Mouse (Mus musculus): ENCODE results near the gene 9930111J21Rik1.
"Not testable (repeated sequence)": the region's sequence is repeated elsewhere in the genome, so short reads cannot be mapped to it uniquely, and the experiment has no call there.

9930111J21Rik1 gene

DNA sequence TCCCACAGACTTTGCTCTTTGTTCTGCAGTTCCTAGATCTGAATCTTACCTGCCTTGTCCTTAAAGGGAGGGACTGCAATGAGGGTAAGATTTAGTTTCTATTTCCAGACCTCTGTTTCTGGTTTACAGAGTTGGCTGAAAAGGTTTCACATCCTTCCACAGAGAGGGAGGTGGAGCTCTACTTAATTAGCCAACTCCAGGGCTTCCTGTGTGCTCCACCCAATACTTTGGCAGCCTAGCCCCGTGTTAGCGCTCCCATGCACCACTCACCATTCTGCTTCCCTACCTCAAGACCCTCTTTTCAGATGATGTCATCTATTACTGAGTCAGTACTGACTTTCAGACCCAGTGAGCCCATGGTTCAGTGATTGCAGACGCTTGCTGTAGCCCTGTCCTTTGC, at the start of gene 9930111J21Rik1:
Gene 9930111J21Rik1 (minus strand): TSS at position 148 of the 400 bp plus-strand sequence.
- not testable (repeated sequence) for DNase-seq

- DNase-seq: not testable (repeated sequence)
Measured at GRCm38 (mm10) chr11:49012074-49012473, 32.9 kb upstream of the 9930111J21Rik1 start.

DNA sequence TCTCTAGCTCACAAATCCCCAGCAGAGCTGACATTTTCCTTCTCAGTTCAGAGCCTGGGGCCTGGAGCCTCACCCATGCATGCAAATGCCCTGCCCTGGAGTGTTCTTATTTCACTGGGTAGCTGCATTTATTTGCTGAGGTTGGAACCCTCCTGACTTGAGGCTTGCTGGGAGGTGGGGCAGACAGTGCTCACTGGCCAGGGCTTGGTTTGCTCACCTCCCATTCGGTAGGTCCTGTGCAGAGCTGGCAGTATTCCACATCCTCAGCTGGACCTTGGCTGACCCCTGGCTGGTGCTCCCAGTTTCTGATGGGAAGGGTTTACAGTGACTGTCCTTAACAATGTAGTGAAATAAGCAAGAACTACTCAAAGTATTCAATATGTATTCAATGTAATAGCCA, 27.6 kb upstream of the 9930111J21Rik1 start:
- DNase-seq: not testable (repeated sequence)

GRCm38 (mm10) chr11:49006317-49006716, 27.1 kb upstream of the 9930111J21Rik1 start:
- not testable (repeated sequence) for DNase-seq

GRCm38 (mm10) chr11:49000411-49000810, 21.2 kb upstream of the 9930111J21Rik1 start:
- not testable (repeated sequence) for DNase-seq

GRCm38 (mm10) chr11:48994018-48994417, 14.8 kb upstream of the 9930111J21Rik1 start, which contains the start of gene Tgtp1:
Gene Tgtp1 (minus strand): TSS chr11:48994172.
- not testable (repeated sequence) for DNase-seq

GRCm38 (mm10) chr11:48993296-48993695, 14.1 kb upstream of the 9930111J21Rik1 start:
- DNase-seq: not testable (repeated sequence)

DNA sequence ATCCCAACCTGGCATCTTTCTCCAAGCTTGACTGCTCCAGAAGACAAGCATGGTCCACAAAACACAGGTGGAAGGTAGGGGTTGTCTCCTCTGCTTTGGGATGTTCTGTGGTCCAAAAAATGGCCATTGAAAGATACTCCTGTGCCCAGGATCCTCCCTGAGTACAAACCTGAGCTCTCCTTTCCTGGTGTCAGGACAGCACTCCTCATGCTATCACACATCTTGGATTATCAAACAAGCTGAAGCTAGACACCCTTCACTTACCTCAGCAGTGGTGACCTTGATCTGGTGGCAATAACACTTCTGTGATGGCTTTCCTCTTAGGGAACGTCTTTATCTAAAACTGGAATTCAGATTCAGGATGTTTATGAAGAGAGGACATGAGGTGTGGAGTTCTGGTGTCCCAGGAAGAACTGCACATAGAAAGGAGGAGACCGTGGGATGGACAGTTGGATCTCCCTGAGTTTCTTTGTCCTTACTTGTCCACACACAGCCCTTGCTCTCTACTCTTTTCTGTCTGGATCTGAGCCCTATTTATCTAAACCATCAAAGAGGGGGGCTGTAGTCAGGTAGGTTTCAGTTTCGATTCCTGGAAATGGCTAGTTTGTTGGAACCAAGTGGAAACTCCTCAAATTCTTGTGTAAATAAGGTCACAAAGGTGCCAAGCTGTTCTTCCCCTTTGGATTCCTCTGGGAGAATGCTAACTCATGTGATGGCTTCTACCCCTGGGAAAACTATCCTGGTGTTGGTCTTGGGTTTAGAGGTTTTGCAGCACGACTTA, 12.7 kb upstream of the 9930111J21Rik1 start, which contains the start of gene Gm12185:
Gene Gm12185 (minus strand): TSS at position 487 of the 781 bp plus-strand sequence.
- not testable (repeated sequence) for DNase-seq

DNA sequence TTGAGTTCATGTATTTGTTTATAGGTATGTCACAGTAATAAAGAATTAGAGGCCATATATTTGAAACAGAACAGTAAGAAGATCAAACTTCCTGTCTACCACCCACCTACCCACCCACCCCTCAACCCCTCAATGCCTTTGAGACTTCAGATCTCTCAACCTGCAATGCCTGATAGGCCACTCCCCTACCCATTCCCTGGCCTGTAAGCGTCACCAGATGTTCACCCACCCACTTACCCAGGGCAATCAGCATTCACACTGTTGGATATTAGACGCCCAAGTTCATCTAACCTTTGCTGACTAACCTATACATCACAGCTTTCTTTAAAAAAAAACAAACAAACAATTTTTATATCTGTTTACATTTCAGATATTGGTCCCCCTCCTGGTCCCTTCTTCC, 10.8 kb upstream of the 9930111J21Rik1 start:
- not testable (repeated sequence) for DNase-seq

GRCm38 (mm10) chr11:48988219-48988618, 9.0 kb upstream of the 9930111J21Rik1 start:
- peak in 1 of 2 experiments; percentile 24 for DNase-seq

- not testable (repeated sequence) for DNase-seq
Measured at GRCm38 (mm10) chr11:48982848-48983247, 3.6 kb upstream of the 9930111J21Rik1 start.

DNA sequence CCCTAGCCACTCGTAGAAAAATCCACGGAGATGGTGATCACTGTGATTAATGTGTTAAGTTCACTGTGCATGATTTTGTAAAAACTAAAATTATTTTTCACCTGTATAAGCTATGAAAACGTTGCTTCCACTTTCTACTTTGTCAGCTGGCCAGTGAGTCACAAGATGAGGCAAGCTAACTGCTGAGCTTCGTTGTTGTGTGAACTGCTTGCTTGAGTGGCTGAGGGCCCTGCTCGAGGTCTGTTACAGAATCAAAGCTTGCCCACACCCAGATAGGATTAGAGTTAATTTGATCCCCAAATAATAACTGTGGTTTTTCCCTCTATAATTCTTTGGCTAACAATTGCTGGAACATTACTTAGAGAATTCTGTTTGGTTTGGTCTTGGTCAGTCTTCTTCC, 854 bp upstream of the 9930111J21Rik1 start:
- DNase-seq: not testable (repeated sequence)

DNA sequence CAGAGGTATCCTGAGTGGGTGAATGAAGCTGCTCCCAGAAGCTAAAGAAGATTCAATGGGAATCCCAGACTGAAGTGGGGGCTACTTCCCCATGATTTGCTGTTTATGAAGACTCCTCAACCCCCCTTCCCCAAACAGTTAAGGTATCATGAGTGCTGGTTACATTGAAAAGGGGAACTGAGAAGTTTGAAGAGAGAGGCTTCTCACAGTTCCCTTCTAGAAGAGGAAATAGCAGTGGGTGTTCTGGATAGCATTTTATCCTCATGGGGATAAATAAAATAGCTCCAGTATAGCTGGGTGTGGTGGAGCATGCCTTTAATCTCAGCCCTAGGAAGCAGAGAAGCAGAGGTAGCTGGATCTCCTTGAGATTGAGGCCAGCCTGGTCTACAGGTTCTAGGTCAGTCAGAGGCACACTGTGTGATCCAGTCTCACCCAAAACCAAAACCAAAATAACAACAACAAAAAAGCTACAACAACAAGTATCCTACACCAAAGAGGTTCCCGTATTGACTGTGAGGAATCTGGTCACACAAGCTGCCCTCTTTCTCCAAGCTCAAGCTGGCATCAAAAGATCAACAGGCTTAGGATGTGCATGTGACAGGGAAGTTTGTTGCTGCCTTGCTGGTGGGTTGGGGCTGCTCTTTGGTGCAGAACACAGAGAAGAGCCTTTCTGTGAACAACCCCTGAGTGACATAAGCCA, 808 bp downstream of the 9930111J21Rik1 start, which contains the start of gene Olfr56:
Gene Olfr56 (plus strand): TSS at position 650 of the 700 bp plus-strand sequence.
- DNase-seq: not testable (repeated sequence)

DNA sequence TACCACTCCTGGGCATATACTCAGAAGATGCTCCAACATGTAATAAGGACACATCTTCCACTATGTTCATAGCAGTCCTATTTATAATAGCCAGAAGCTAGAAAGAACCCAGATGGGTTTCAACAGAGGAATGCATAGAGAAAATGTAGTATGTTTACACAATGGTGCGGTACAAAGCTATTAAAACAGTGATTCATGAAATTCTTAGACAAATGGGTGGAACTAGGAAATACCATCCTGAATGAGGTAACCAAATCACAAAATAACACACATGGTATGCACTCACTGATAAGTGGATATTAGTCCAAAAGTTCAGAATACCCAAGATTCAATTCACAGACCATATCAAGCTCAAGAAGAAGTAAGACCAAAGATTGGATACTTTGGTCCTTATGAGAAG, 4.5 kb downstream of the 9930111J21Rik1 start:
- not testable (repeated sequence) for DNase-seq

GRCm38 (mm10) chr11:48946090-48946489, 33.1 kb downstream of the 9930111J21Rik1 start, which contains the start of gene Psme2b:
Gene Psme2b (minus strand): TSS chr11:48946190.
- DNase-seq: not testable (repeated sequence)

- not testable (repeated sequence) for DNase-seq
Measured at GRCm38 (mm10) chr11:48939286-48939685, 39.9 kb downstream of the 9930111J21Rik1 start.

- DNase-seq: not testable (repeated sequence)
Measured at GRCm38 (mm10) chr11:48935291-48935690, 43.9 kb downstream of the 9930111J21Rik1 start.

- not testable (repeated sequence) for DNase-seq
Measured at GRCm38 (mm10) chr11:48933923-48934322, 45.3 kb downstream of the 9930111J21Rik1 start.

GRCm38 (mm10) chr11:48933422-48933821, 45.8 kb downstream of the 9930111J21Rik1 start:
- not testable (repeated sequence) for DNase-seq

- not testable (repeated sequence) for DNase-seq
Measured at GRCm38 (mm10) chr11:48928068-48928467, 51.1 kb downstream of the 9930111J21Rik1 start.

- not testable (repeated sequence) for DNase-seq
Measured at GRCm38 (mm10) chr11:48926437-48926836, 52.8 kb downstream of the 9930111J21Rik1 start.

- not testable (repeated sequence) for DNase-seq
Measured at GRCm38 (mm10) chr11:48923818-48924217, 55.4 kb downstream of the 9930111J21Rik1 start.

GRCm38 (mm10) chr11:48918380-48918779, 60.8 kb downstream of the 9930111J21Rik1 start:
- no peak for DNase-seq
